Mouse (Mus musculus) neural tube, embryonic 13.5 days (tissue): ENCODE measurements at regions not wholly inside any gene's neighbourhood (a gene's known extent, or its start where the extent isn't known, plus 50 kb on each side); places are given as distances from the start of the nearest gene placed in this dataset.

Source experiments
- ATAC-seq: fragments of 200-750 bp; cut with Nextera tagmentation; 2 replicates; pipeline ENCODE4 v1.8.0; 2017; ENCODE audit warnings: low read depth, mild to moderate bottlenecking, moderate TSS enrichment, moderate library complexity
- H3K27ac ChIP-seq: fragments of 300-500 bp; sonication (generic); replicated peaks from 2 replicates; pipeline ENCODE4 v1.5.1; 2015; ENCODE audit warnings: moderate library complexity, mild to moderate bottlenecking, inconsistent platforms
- H3K27me3 ChIP-seq: fragments of 300-500 bp; sonication (generic); 2 replicates; pipeline ENCODE4 v1.6.1; 2015; ENCODE audit warnings: mild to moderate bottlenecking, inconsistent platforms
- H3K36me3 ChIP-seq: fragments of 300-500 bp; sonication (generic); 2 replicates; pipeline ENCODE4 v1.6.1; 2015; ENCODE audit warnings: mild to moderate bottlenecking, inconsistent platforms
- H3K4me1 ChIP-seq: fragments of 300-500 bp; sonication (generic); replicated peaks from 2 replicates; pipeline ENCODE4 v1.6.1; 2015; ENCODE audit warnings: inconsistent platforms
- H3K4me2 ChIP-seq: fragments of 300-500 bp; sonication (generic); 2 replicates; pipeline ENCODE4 v1.6.1; 2015; ENCODE audit warnings: inconsistent platforms, mild to moderate bottlenecking, moderate library complexity
- H3K4me3 ChIP-seq: fragments of 300-500 bp; sonication (generic); 2 replicates; pipeline ENCODE4 v1.5.1; 2015; ENCODE audit warnings: mild to moderate bottlenecking, inconsistent platforms
- H3K9ac ChIP-seq: fragments of 300-500 bp; sonication (generic); 2 replicates; pipeline ENCODE4 v1.6.1; 2015; ENCODE audit warnings: moderate library complexity, mild to moderate bottlenecking, inconsistent platforms
- H3K9me3 ChIP-seq: fragments of 300-500 bp; sonication (generic); 2 replicates; pipeline ENCODE4 v1.6.1; 2016; ENCODE audit warnings: inconsistent platforms
- WGBS: fragments of 180-500 bp; shearing (Covaris S2); methylation state at CpG from one replicate; pipeline ENCODE4 v1.1.7; 2015; 5-methylcytosine and 5-hydroxymethylcytosine counted together

DNA sequence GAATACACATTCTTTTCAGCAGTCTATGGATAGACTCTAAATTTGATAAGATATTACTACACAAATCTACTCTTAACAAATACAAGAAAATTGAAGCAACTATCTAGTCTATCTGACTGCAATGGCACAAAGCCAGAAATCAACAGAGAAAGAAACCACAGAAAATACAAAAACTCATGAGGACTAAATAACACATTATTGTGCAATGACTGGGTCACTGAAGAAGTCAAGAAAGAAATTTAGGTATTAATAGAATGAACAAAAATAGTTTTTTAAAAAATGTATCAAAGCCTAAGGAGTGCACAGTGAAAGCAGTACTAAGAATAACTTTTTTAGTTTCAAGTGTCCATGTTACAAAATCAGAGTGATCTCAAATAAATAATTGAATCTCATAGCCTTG, 202.2 kb downstream of the Mylk4 start:
- Histone ChIP-seq H3K4me2 (no peak overlapping the region), H3K4me1 (no peaks in the 10 kb centered on the region), H3K36me3 (no peaks in the 10 kb centered on the region), H3K27ac (no peak overlapping the region), H3K9ac (no peak overlapping the region), H3K27me3 (no peaks in the 10 kb centered on the region), H3K4me3 (no peak overlapping the region), H3K9me3 (no peaks in the 10 kb centered on the region)
- ATAC-seq = no peak

GRCm38 (mm10) chr13:32567850-32568249, 215.9 kb downstream of the Mylk4 start:
- 88% methylated on average over 2 of the region's 2 CpGs for WGBS
- Histone ChIP-seq H3K27ac (no peak overlapping the region), H3K4me3 (no peak overlapping the region), H3K4me1 (no peaks in the 10 kb centered on the region), H3K9me3 (no peaks in the 10 kb centered on the region), H3K36me3 (no peaks in the 10 kb centered on the region), H3K27me3 (no peaks in the 10 kb centered on the region), H3K4me2 (no peak overlapping the region), H3K9ac (no peak overlapping the region)
- ATAC-seq = no peak

GRCm38 (mm10) chr13:32560666-32561065, 222.1 kb upstream of the Gmds start:
- Histone ChIP-seq H3K4me1 (no peaks in the 10 kb centered on the region), H3K4me2 (no peak overlapping the region), H3K27me3 (no peaks in the 10 kb centered on the region), H3K9ac (no peak overlapping the region), H3K27ac (no peak overlapping the region), H3K4me3 (no peak overlapping the region), H3K36me3 (no peaks in the 10 kb centered on the region), H3K9me3 (peaks cover 9% of the 10 kb centered on the region; the same call in 1 of the 2 replicates)
- no peak for ATAC-seq

GRCm38 (mm10) chr13:32556396-32556795, 217.9 kb upstream of the Gmds start:
- no peaks in the 10 kb centered on the region for H3K27me3 ChIP-seq
- no peak for ATAC-seq
- peaks cover 4% of the 10 kb centered on the region; the same call in 1 of the 2 replicates for H3K9me3 ChIP-seq
- WGBS = 89% methylated on average over 2 of the region's 2 CpGs
- H3K36me3 ChIP-seq = no peaks in the 10 kb centered on the region
- no peak overlapping the region for H3K4me3 ChIP-seq
- H3K9ac ChIP-seq = no peak overlapping the region
- H3K27ac ChIP-seq = no peak overlapping the region
- H3K4me1 ChIP-seq = no peaks in the 10 kb centered on the region
- no peak overlapping the region for H3K4me2 ChIP-seq

DNA sequence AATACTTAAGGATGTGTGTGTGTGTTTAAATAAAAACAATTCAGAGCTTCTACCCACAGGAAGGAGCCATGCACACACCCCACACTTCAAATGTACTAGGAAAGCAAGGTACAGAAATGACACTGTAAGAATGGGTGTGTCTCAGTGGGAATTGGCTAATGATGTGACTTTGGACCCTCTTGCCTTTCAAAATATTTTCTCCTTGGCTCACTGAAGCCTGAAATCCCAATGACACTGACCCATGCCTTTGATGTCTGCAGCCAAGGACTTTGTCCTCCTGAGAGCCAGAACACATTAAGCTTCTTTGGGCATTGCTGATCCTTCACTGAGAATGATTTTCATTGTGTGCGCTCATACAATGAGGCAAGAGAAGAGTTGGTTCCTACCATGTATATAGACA, 216.5 kb upstream of the Gmds start:
- Histone ChIP-seq H3K9me3 (no peaks in the 10 kb centered on the region), H3K4me3 (no peak overlapping the region)
- 97% methylated on average over 1 of the region's 1 CpGs for WGBS

DNA sequence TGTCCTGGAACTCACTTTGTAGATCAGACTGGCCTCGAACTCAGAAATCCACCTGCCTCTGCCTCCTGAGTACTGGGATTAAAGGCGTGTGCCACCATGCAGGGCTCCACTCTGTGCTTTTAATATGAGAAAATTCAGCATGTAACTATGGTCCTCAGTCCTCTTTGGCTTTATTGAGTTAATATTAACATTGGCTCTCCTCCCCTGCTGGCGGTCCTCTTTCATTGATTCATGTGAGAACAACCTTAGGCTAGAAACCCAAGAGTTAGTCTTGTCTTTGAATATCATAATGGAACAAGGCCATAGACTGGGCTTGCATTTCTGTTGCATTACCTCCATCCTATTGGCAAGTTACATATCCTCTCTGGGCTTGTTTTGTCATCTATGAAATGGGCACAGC, 216.1 kb upstream of the Gmds start:
- ATAC-seq = no peak
- 95% methylated on average over 3 of the region's 3 CpGs for WGBS
- Histone ChIP-seq H3K36me3 (no peaks in the 10 kb centered on the region), H3K9me3 (no peaks in the 10 kb centered on the region), H3K4me2 (no peak overlapping the region), H3K4me1 (no peaks in the 10 kb centered on the region), H3K27me3 (no peaks in the 10 kb centered on the region), H3K27ac (no peak overlapping the region), H3K4me3 (no peak overlapping the region), H3K9ac (no peak overlapping the region)

More for the DNA sequence above, 216.5 kb upstream of the Gmds start:
- H3K4me2 ChIP-seq = no peak overlapping the region
- H3K27me3 ChIP-seq = no peaks in the 10 kb centered on the region
- no peaks in the 10 kb centered on the region for H3K4me1 ChIP-seq
- H3K36me3 ChIP-seq = no peaks in the 10 kb centered on the region
- H3K27ac ChIP-seq = no peak overlapping the region
- no peak overlapping the region for H3K9ac ChIP-seq
- no peak for ATAC-seq

- Histone ChIP-seq H3K4me3 (no peak overlapping the region), H3K4me2 (no peak overlapping the region), H3K4me1 (no peaks in the 10 kb centered on the region), H3K36me3 (no peaks in the 10 kb centered on the region), H3K27ac (no peak overlapping the region), H3K27me3 (no peaks in the 10 kb centered on the region), H3K9me3 (no peaks in the 10 kb centered on the region), H3K9ac (no peak overlapping the region)
- WGBS = 63% methylated on average over 4 of the region's 4 CpGs
- ATAC-seq = no peak
These were observed 214.6 kb upstream of the Gmds start for GRCm38 (mm10) chr13:32553136-32553535.

- no peak overlapping the region for H3K27ac ChIP-seq
- no peak overlapping the region for H3K4me2 ChIP-seq
- no peaks in the 10 kb centered on the region for H3K36me3 ChIP-seq
- H3K4me1 ChIP-seq = no peaks in the 10 kb centered on the region
- ATAC-seq = no peak
- H3K9ac ChIP-seq = no peak overlapping the region
- WGBS = 89% methylated on average over 3 of the region's 3 CpGs
- H3K27me3 ChIP-seq = no peaks in the 10 kb centered on the region
- no peak overlapping the region for H3K4me3 ChIP-seq
- H3K9me3 ChIP-seq = no peaks in the 10 kb centered on the region
These were observed 211.6 kb upstream of the Gmds start for GRCm38 (mm10) chr13:32550113-32550512.

DNA sequence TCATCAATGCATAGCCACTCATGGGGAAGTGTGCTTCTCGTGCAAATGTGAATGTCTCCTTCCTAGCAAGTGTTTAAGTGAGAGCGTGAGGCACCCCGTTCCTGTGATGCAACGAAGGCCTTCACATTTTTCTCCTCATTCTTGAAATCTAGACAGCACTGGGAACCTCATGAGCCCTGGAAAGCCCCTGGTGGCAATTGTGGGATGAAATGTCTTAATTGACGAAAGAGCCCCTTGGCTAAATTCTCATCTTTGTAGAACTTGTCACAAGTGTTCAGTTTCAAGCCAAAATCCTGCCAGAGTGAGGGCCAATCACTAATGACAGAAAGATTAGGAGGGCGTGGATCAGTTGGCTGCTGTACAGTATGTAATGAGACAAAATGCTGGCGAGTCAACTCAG, 208.6 kb upstream of the Gmds start:
- no peak for ATAC-seq
- Histone ChIP-seq H3K4me3 (no peak overlapping the region), H3K27me3 (no peaks in the 10 kb centered on the region), H3K36me3 (no peaks in the 10 kb centered on the region), H3K9ac (no peak overlapping the region), H3K4me1 (no peaks in the 10 kb centered on the region), H3K4me2 (no peak overlapping the region), H3K27ac (no peak overlapping the region), H3K9me3 (no peaks in the 10 kb centered on the region)
- WGBS = 86% methylated on average over 7 of the region's 7 CpGs

- no peak for ATAC-seq
- Histone ChIP-seq H3K9ac (no peak overlapping the region), H3K36me3 (no peaks in the 10 kb centered on the region), H3K4me3 (no peak overlapping the region), H3K4me2 (no peak overlapping the region), H3K4me1 (no peaks in the 10 kb centered on the region), H3K9me3 (no peaks in the 10 kb centered on the region), H3K27me3 (no peaks in the 10 kb centered on the region), H3K27ac (no peak overlapping the region)
- 74% methylated on average over 7 of the region's 7 CpGs for WGBS
These were observed 206.6 kb upstream of the Gmds start for GRCm38 (mm10) chr13:32544986-32545740.

- Histone ChIP-seq H3K4me1 (no peaks in the 10 kb centered on the region), H3K36me3 (no peaks in the 10 kb centered on the region), H3K9ac (no peak overlapping the region), H3K27me3 (no peaks in the 10 kb centered on the region), H3K4me3 (no peak overlapping the region), H3K27ac (no peak overlapping the region), H3K9me3 (no peaks in the 10 kb centered on the region), H3K4me2 (no peak overlapping the region)
- 97% methylated on average over 1 of the region's 1 CpGs for WGBS
- no peak for ATAC-seq
These were observed 203.1 kb upstream of the Gmds start for GRCm38 (mm10) chr13:32541611-32542010.

- no peak overlapping the region for H3K9ac ChIP-seq
- no peaks in the 10 kb centered on the region for H3K9me3 ChIP-seq
- no peak overlapping the region for H3K4me2 ChIP-seq
- ATAC-seq = no peak
- no peaks in the 10 kb centered on the region for H3K4me1 ChIP-seq
- no peaks in the 10 kb centered on the region for H3K27me3 ChIP-seq
- WGBS = 86% methylated on average over 4 of the region's 4 CpGs
- H3K36me3 ChIP-seq = no peaks in the 10 kb centered on the region
- no peak overlapping the region for H3K4me3 ChIP-seq
- H3K27ac ChIP-seq = no peak overlapping the region
These were observed 197.7 kb upstream of the Gmds start for GRCm38 (mm10) chr13:32536241-32536640.

DNA sequence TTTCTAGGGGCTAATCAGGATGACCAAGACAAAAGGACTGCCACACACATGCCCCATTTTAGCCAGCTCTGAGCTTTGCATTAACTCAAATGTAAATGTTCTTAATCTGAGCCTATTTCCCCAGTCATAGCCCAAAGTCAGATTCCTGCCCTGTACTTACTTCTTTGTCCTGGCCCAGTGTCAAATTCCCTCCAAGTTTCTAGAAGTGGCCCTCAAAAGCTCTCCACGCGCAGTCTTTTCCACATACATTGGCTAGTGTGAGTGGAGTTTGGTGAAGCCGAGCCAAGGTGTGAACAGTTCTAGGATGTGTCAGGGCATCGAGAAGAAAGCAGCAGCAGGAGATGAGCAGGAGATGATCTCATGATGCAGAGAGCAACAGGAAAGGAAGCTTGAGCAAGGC, 197.1 kb upstream of the Gmds start:
- Histone ChIP-seq H3K27me3 (no peaks in the 10 kb centered on the region), H3K9me3 (no peaks in the 10 kb centered on the region), H3K4me2 (no peak overlapping the region), H3K4me1 (no peaks in the 10 kb centered on the region), H3K27ac (no peak overlapping the region), H3K4me3 (no peak overlapping the region), H3K36me3 (no peaks in the 10 kb centered on the region), H3K9ac (no peak overlapping the region)
- WGBS = 89% methylated on average over 4 of the region's 4 CpGs
- no peak for ATAC-seq
